Mouse (Mus musculus): ENCODE data around the gene Bdkrb2. TPM values are rescaled to one million over a fixed set of nuclear protein-coding genes. Genes with fewer than 3 reads are reported as not detected.

Gene Bdkrb2
- polyA plus RNA-seq, 1 experiment from 2014 or later: 0.78 TPM

DNA sequence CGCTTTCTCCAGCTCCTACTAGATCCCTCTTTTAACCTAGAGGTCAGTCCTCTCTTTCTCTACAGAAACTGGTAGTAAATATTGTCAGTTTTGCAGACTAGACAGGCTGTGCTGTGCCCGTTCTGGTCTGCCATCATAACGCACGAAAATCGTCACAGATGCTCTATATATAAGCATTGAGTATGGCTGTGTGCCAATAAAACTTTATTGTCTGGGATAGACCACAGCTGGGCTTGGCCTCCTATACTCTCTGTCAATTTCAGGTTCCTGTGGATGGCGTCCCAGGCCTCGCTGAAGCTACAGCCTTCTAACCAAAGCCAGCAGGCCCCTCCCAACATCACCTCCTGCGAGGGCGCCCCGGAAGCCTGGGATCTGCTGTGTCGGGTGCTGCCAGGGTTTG, 40.9 kb downstream of the Bdkrb2 start:
- H3K9me3 ChIP-seq (ENCODE audit: control insufficient read depth, low read depth, low read length): no peaks in the 10 kb centered on the region
- no peak overlapping the region for H3K4me3 ChIP-seq (ENCODE audit: low read depth, low read length)
- no peaks in the 10 kb centered on the region for H3K27me3 ChIP-seq (ENCODE audit: control insufficient read depth, insufficient read depth, low read length)
- no peaks in the 10 kb centered on the region for H3K36me3 ChIP-seq (ENCODE audit: control insufficient read depth, insufficient read depth, low read length)
- no peak overlapping the region for H3K27ac ChIP-seq (ENCODE audit: low read length)
- no peak overlapping the region for H3K4me2 ChIP-seq (replicated peaks; ENCODE audit: low read depth, low read length)
- H3K4me1 ChIP-seq (ENCODE audit: control insufficient read depth, insufficient read depth, low read length): 0 out of 2 replicates have a peak, but pooled peaks cover 2% of the 10 kb centered on the region
- no peak for ATAC-seq (ENCODE audit: insufficient number of reproducible peaks, insufficient read depth, low FRiP score, low read depth)
- H3K9ac ChIP-seq (replicated peaks; ENCODE audit: low read depth, low read length): no peak overlapping the region
- 73% methylated on average over 11 of the region's 11 CpGs for WGBS

DNA sequence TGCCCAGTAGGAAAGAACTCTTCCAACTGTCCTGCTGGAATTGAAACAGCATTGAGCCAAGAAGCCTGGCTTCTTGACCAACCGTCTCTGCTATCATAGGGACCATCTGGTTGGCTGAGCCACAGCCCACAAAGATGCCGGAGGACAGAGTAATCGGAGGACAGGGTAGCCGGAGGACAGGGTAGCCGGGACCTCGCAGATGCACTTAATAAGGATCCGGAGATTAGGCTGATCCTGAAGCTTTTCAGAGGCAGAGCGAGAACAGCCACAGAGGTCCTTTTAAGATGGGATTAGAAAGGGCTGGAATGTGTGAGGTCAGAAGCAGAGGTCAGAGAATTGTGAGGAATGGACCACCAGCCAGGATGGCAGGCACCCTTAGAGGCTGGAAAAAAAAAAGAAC, 42.2 kb downstream of the Bdkrb2 start:
- Histone ChIP-seq H3K27ac (ENCODE audit: low read length) (no peak overlapping the region), H3K9me3 (ENCODE audit: control insufficient read depth, low read depth, low read length) (no peaks in the 10 kb centered on the region), H3K4me2 (replicated peaks; ENCODE audit: low read depth, low read length) (no peak overlapping the region), H3K4me1 (ENCODE audit: control insufficient read depth, insufficient read depth, low read length) (0 out of 2 replicates have a peak, but pooled peaks cover 2% of the 10 kb centered on the region), H3K36me3 (ENCODE audit: control insufficient read depth, insufficient read depth, low read length) (no peaks in the 10 kb centered on the region), H3K9ac (replicated peaks; ENCODE audit: low read depth, low read length) (no peak overlapping the region), H3K4me3 (ENCODE audit: low read depth, low read length) (no peak overlapping the region), H3K27me3 (ENCODE audit: control insufficient read depth, insufficient read depth, low read length) (no peaks in the 10 kb centered on the region)
- ATAC-seq (ENCODE audit: insufficient number of reproducible peaks, insufficient read depth, low FRiP score, low read depth): no peak
- WGBS: 26% methylated on average over 8 of the region's 8 CpGs

DNA sequence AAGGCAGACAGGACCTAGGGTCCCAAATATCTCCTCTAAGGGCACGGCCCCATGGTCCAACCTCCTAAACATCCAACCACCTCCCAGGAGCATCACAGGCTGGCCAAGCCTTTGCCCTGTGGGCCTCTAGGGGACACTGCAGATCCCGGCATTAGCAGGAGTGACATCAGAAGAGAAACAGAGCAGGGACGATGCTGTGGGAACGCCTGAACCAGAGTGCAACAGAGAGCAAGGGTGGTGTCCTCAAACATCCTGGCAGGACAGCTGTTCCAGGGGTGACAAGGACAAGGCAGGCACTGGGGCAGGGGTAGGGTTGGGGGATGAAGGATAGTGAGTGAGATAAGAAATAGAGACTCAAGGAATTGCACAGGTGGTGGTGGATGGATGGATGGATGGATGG, 43.9 kb downstream of the Bdkrb2 start:
- H3K4me1 ChIP-seq (ENCODE audit: control insufficient read depth, insufficient read depth, low read length): 0 out of 2 replicates have a peak, but pooled peaks cover 2% of the 10 kb centered on the region
- H3K4me3 ChIP-seq (ENCODE audit: low read depth, low read length): no peak overlapping the region
- no peak for ATAC-seq (ENCODE audit: insufficient number of reproducible peaks, insufficient read depth, low FRiP score, low read depth)
- no peak overlapping the region for H3K4me2 ChIP-seq (replicated peaks; ENCODE audit: low read depth, low read length)
- no peak overlapping the region for H3K27ac ChIP-seq (ENCODE audit: low read length)
- H3K9me3 ChIP-seq (ENCODE audit: control insufficient read depth, low read depth, low read length): no peaks in the 10 kb centered on the region
- 61% methylated on average over 4 of the region's 4 CpGs for WGBS
- H3K36me3 ChIP-seq (ENCODE audit: control insufficient read depth, insufficient read depth, low read length): no peaks in the 10 kb centered on the region
- H3K9ac ChIP-seq (replicated peaks; ENCODE audit: low read depth, low read length): no peak overlapping the region
- no peaks in the 10 kb centered on the region for H3K27me3 ChIP-seq (ENCODE audit: control insufficient read depth, insufficient read depth, low read length)

DNA sequence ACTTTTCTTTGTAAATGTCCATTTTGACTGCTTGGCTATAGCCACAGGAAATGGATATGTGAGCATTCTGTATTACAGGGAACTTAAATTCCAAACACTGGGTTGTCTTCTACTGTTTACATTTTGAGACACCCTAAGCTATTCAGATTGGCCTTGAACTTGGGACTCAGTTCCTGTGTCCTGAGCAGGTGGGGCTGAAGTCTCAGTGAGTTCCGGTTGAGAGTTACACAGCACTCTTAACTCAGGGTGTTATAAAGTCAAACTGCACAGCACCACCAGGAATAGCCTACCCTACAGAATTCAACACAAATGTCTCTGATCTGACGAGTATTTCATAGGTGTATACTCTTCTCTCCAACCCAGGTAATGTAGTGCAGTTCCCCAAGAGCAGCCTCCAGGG, 48.0 kb downstream of the Bdkrb2 start:
- peaks cover 8% of the 10 kb centered on the region; the same call in 1 of the 2 replicates for H3K36me3 ChIP-seq (ENCODE audit: control insufficient read depth, insufficient read depth, low read length)
- H3K27ac ChIP-seq (ENCODE audit: low read length): no peak overlapping the region
- no peaks in the 10 kb centered on the region for H3K4me1 ChIP-seq (ENCODE audit: control insufficient read depth, insufficient read depth, low read length)
- no peak for ATAC-seq (ENCODE audit: insufficient number of reproducible peaks, insufficient read depth, low FRiP score, low read depth)
- 87% methylated on average over 2 of the region's 2 CpGs for WGBS
- H3K9me3 ChIP-seq (ENCODE audit: control insufficient read depth, low read depth, low read length): no peaks in the 10 kb centered on the region
- H3K4me3 ChIP-seq (ENCODE audit: low read depth, low read length): no peak overlapping the region
- no peak overlapping the region for H3K4me2 ChIP-seq (replicated peaks; ENCODE audit: low read depth, low read length)
- H3K9ac ChIP-seq (replicated peaks; ENCODE audit: low read depth, low read length): no peak overlapping the region
- H3K27me3 ChIP-seq (ENCODE audit: control insufficient read depth, insufficient read depth, low read length): no peaks in the 10 kb centered on the region

DNA sequence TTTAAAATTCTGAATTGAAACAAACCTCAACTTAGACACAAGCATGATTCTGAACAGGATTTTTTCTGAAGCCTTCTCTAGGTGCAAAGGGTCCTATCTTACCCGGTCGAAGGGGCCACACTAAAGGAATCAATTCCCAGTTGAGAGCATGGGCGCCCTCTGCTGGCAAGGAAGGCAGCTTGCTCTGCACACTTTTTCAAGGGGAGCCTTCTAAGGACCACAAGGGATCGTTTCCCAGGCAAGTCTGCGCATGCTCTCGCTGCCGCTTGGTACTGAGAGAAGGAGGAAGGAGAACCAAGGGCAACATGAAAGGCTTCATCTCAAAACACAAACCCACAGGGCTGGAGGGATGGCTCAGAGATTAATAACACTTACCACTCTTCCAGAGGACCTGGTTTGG, 48.7 kb downstream of the Bdkrb2 start:
- WGBS: 22% methylated on average over 7 of the region's 7 CpGs
- no peak overlapping the region for H3K27ac ChIP-seq (ENCODE audit: low read length)
- no peak for ATAC-seq (ENCODE audit: insufficient number of reproducible peaks, insufficient read depth, low FRiP score, low read depth)
- H3K4me1 ChIP-seq (ENCODE audit: control insufficient read depth, insufficient read depth, low read length): no peaks in the 10 kb centered on the region
- no peak overlapping the region for H3K4me3 ChIP-seq (ENCODE audit: low read depth, low read length)
- H3K36me3 ChIP-seq (ENCODE audit: control insufficient read depth, insufficient read depth, low read length): peaks cover 16% of the 10 kb centered on the region; the same call in 1 of the 2 replicates
- no peak overlapping the region for H3K4me2 ChIP-seq (replicated peaks; ENCODE audit: low read depth, low read length)
- no peaks in the 10 kb centered on the region for H3K27me3 ChIP-seq (ENCODE audit: control insufficient read depth, insufficient read depth, low read length)
- H3K9me3 ChIP-seq (ENCODE audit: control insufficient read depth, low read depth, low read length): no peaks in the 10 kb centered on the region
- no peak overlapping the region for H3K9ac ChIP-seq (replicated peaks; ENCODE audit: low read depth, low read length)

DNA sequence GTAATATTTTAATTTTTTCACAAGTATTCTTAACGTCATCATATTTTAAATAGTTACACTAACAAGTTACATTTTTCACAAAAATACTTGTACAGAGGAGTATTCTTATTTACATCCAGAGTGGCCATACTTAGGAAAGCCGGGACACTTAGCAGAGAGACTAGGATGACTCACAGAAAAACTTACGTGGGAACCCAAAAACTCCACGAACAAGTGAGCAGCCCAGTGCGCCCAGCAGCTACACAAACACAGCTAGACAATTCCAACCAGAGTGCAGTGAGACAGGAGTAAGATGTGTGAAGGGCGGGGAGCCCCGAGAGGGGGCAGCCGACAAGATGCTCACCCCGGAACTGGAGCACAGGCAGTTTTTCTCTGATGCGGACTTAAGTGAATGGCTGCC, 50.5 kb downstream of the Bdkrb2 start:
- Histone ChIP-seq H3K27me3 (ENCODE audit: control insufficient read depth, insufficient read depth, low read length) (no peaks in the 10 kb centered on the region), H3K4me2 (replicated peaks; ENCODE audit: low read depth, low read length) (no peak overlapping the region), H3K36me3 (ENCODE audit: control insufficient read depth, insufficient read depth, low read length) (peaks cover 31% of the 10 kb centered on the region; the same call in 1 of the 2 replicates), H3K4me3 (ENCODE audit: low read depth, low read length) (no peak overlapping the region), H3K9ac (replicated peaks; ENCODE audit: low read depth, low read length) (no peak overlapping the region), H3K4me1 (ENCODE audit: control insufficient read depth, insufficient read depth, low read length) (no peaks in the 10 kb centered on the region), H3K9me3 (ENCODE audit: control insufficient read depth, low read depth, low read length) (no peaks in the 10 kb centered on the region), H3K27ac (ENCODE audit: low read length) (no peak overlapping the region)
- 89% methylated on average over 10 of the region's 10 CpGs for WGBS
- no peak for ATAC-seq (ENCODE audit: insufficient number of reproducible peaks, insufficient read depth, low FRiP score, low read depth)

DNA sequence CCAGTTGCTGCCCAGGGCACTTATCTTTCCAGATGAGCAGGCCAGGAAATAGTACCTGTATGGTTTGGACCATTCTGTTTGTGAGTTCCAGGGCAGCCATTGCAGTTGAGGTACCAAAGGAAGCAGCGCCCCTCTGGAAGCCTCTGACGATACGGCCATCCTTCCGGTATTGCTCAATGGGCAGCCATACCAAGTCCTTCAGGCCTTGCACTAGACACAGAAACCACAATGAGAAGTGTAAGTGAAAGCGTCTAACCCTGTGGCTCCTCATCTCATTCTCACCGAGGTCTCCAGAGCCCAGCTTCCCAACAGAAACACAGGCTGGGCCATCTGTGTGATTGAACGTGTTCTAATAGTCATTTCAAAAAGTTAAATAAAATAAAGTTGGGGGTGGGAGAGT, 59.0 kb downstream of the Bdkrb2 start:
- H3K36me3 ChIP-seq (ENCODE audit: control insufficient read depth, insufficient read depth, low read length): peaks cover 65% of the 10 kb centered on the region
- ATAC-seq (ENCODE audit: insufficient number of reproducible peaks, insufficient read depth, low FRiP score, low read depth): no peak
- no peak overlapping the region for H3K27ac ChIP-seq (ENCODE audit: low read length)
- H3K27me3 ChIP-seq (ENCODE audit: control insufficient read depth, insufficient read depth, low read length): no peaks in the 10 kb centered on the region
- no peak overlapping the region for H3K4me2 ChIP-seq (replicated peaks; ENCODE audit: low read depth, low read length)
- WGBS: 94% methylated on average over 7 of the region's 7 CpGs
- no peak overlapping the region for H3K4me3 ChIP-seq (ENCODE audit: low read depth, low read length)
- H3K9ac ChIP-seq (replicated peaks; ENCODE audit: low read depth, low read length): no peak overlapping the region
- no peaks in the 10 kb centered on the region for H3K9me3 ChIP-seq (ENCODE audit: control insufficient read depth, low read depth, low read length)
- no peaks in the 10 kb centered on the region for H3K4me1 ChIP-seq (ENCODE audit: control insufficient read depth, insufficient read depth, low read length)

DNA sequence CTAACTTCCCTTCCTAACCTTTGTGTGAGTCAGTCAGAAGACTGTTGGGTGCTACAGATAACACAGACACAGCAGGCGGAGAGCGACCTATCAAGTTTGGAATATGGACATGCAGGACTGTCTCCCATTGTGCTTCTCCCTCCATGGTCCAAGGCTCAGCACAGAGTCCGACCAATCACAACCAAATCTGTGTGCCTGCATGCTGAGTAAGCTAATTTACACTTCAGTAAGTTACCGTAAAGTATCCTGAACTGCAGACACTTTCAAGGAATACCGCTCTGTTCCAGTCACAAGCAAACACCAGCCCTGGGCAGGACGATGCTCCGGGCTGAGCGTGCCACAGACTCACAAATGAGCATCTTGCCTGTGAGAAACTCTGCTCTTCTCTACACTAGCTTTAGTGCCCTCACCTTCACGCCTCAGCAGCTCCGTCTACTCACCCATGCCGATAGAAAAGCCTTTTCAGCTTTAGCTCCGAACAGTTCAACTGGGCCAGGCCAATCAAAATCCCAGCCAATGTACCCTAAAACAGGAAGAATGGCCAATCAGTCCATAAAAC, 60.0 kb downstream of the Bdkrb2 start:
- no peak for ATAC-seq (ENCODE audit: insufficient number of reproducible peaks, insufficient read depth, low FRiP score, low read depth)
- 90% methylated on average over 12 of the region's 12 CpGs for WGBS
- Histone ChIP-seq H3K4me1 (ENCODE audit: control insufficient read depth, insufficient read depth, low read length) (no peaks in the 10 kb centered on the region), H3K4me2 (replicated peaks; ENCODE audit: low read depth, low read length) (no peak overlapping the region), H3K9me3 (ENCODE audit: control insufficient read depth, low read depth, low read length) (no peaks in the 10 kb centered on the region), H3K4me3 (ENCODE audit: low read depth, low read length) (no peak overlapping the region), H3K9ac (replicated peaks; ENCODE audit: low read depth, low read length) (no peak overlapping the region), H3K27ac (ENCODE audit: low read length) (no peak overlapping the region), H3K27me3 (ENCODE audit: control insufficient read depth, insufficient read depth, low read length) (no peaks in the 10 kb centered on the region), H3K36me3 (ENCODE audit: control insufficient read depth, insufficient read depth, low read length) (peaks cover 57% of the 10 kb centered on the region)

DNA sequence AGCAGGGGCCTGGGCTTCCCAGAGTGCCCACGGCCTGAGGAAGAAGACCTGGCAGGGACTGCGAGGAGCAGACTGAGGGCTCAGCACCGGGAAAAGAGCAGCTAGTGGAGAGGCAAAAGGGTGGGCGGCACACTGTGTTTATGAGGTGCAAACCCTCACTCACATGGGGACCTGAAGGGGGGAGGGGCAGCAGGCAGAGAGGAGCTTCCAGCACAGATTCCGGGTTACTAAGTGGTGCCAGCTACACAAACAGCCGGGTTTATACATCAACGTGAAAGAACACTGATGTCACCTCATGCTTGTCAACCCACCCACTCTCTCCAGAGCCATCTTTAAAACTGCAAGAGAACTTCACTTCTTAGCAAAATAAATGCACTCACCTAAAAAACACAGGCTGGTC, 62.8 kb downstream of the Bdkrb2 start:
- Histone ChIP-seq H3K9me3 (ENCODE audit: control insufficient read depth, low read depth, low read length) (no peaks in the 10 kb centered on the region), H3K4me3 (ENCODE audit: low read depth, low read length) (no peak overlapping the region), H3K27ac (ENCODE audit: low read length) (no peak overlapping the region), H3K4me1 (ENCODE audit: control insufficient read depth, insufficient read depth, low read length) (no peaks in the 10 kb centered on the region), H3K36me3 (ENCODE audit: control insufficient read depth, insufficient read depth, low read length) (peaks cover 46% of the 10 kb centered on the region), H3K4me2 (replicated peaks; ENCODE audit: low read depth, low read length) (no peak overlapping the region), H3K27me3 (ENCODE audit: control insufficient read depth, insufficient read depth, low read length) (no peaks in the 10 kb centered on the region), H3K9ac (replicated peaks; ENCODE audit: low read depth, low read length) (no peak overlapping the region)
- WGBS: 52% methylated on average over 7 of the region's 7 CpGs
- no peak for ATAC-seq (ENCODE audit: insufficient number of reproducible peaks, insufficient read depth, low FRiP score, low read depth)
